Mouse (Mus musculus) embryonic facial prominence, embryonic 13.5 days (tissue): ENCODE results near the gene Drg1. TPM values are rescaled to one million over a fixed set of nuclear protein-coding genes. Genes with fewer than 3 reads are reported as not detected.

Experiments
- ATAC-seq: fragments of 200-750 bp; cut with Nextera tagmentation; 2 replicates; pipeline ENCODE4 v1.8.0; 2017; ENCODE audit warnings: low read depth; ENCODE audit not compliant: insufficient number of reproducible peaks, insufficient read depth, low FRiP score, low TSS enrichment
- H3K27ac ChIP-seq: fragments of 300-500 bp; sonication (generic); 2 replicates; pipeline ENCODE4 v1.5.1; 2015; ENCODE audit warnings: moderate library complexity, mild to moderate bottlenecking, inconsistent platforms
- H3K27me3 ChIP-seq: fragments of 300-500 bp; sonication (generic); 2 replicates; pipeline ENCODE4 v1.6.1; 2015; ENCODE audit warnings: mild to moderate bottlenecking, inconsistent platforms
- H3K36me3 ChIP-seq: fragments of 300-500 bp; sonication (generic); 2 replicates; pipeline ENCODE4 v1.6.1; 2015; ENCODE audit warnings: mild to moderate bottlenecking, inconsistent platforms
- H3K4me1 ChIP-seq: fragments of 300-500 bp; sonication (generic); 2 replicates; pipeline ENCODE4 v1.6.1; 2015; ENCODE audit warnings: inconsistent platforms
- H3K4me2 ChIP-seq: fragments of 300-500 bp; sonication (generic); 2 replicates; pipeline ENCODE4 v1.6.1; 2015; ENCODE audit warnings: moderate library complexity, mild to moderate bottlenecking, inconsistent platforms
- H3K4me3 ChIP-seq: fragments of 300-500 bp; sonication (generic); 2 replicates; pipeline ENCODE4 v1.5.1; 2015; ENCODE audit warnings: mild to moderate bottlenecking, inconsistent platforms
- H3K9ac ChIP-seq: fragments of 300-500 bp; sonication (generic); 2 replicates; pipeline ENCODE4 v1.6.1; 2015; ENCODE audit warnings: mild to moderate bottlenecking, inconsistent platforms
- H3K9me3 ChIP-seq: fragments of 300-500 bp; sonication (generic); 2 replicates; pipeline ENCODE4 v1.6.1; 2016; ENCODE audit warnings: inconsistent platforms
- WGBS: fragments of 180-500 bp; shearing (Covaris S2); methylation state at CpG from one replicate; pipeline ENCODE4 v1.1.7; 2015; ENCODE audit warnings: mixed read lengths; 5-methylcytosine and 5-hydroxymethylcytosine counted together
- polyA plus RNA-seq: library from polyadenylated mRNA; unstranded; fragments of >200 nt; fragmentation: Nextera tagmentation; extraction: Ambion mirVana; gene quantifications from 2 replicates; pipeline ENCODE4 v1.2.1, GENCODE M21; 2015

Gene Drg1
- polyA plus RNA-seq, 1 experiment from 2014 or later: 214 TPM

DNA sequence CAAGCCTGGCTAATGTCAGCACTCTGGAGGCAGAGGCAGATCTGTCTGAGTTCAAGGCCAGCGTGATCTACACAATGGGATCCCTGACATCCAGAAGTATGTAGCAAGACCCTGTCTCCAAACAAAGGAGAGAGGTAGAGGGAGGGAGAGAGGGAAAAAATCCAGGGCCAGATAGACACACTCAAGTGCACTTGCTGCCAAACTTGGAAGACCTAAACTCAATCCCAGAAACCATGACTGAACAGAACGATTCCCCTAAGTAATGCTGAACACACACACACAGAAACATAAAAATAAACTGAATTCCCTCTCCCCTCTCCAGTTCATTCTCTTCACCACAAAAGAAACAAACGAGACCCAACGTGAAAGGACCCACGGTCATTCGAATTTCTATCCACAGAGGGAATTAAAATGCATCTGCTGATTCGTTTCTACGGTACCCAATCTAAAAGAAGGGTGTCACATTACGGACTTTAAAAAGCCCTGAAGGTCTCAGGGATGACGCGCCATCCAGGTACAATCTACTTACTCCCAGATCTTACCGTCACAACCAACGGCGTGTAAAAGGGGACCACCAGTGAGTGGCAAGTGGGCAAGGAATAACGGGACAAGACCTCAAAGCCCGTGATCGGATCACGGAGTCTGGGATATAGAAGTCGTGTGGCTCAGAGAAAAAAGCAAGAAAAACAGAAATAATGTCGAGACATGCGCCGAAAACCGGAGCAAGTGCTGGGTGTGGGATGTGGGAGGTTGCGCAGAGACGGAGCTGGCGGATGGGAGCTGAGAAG is 730 bp downstream of the Drg1 start:
- Histone ChIP-seq H3K4me1 (peaks cover 13% of the 10 kb centered on the region), H3K9me3 (no peaks in the 10 kb centered on the region), H3K27me3 (no peaks in the 10 kb centered on the region), H3K27ac (peak overlapping the region; percentile 98), H3K9ac (peak overlapping the region; percentile 99), H3K4me2 (peak overlapping the region; percentile 67), H3K4me3 (peak overlapping the region; percentile 89), H3K36me3 (peaks cover 35% of the 10 kb centered on the region)
- WGBS: 1% methylated on average over 26 of the region's 26 CpGs
- ATAC-seq: no peak

DNA sequence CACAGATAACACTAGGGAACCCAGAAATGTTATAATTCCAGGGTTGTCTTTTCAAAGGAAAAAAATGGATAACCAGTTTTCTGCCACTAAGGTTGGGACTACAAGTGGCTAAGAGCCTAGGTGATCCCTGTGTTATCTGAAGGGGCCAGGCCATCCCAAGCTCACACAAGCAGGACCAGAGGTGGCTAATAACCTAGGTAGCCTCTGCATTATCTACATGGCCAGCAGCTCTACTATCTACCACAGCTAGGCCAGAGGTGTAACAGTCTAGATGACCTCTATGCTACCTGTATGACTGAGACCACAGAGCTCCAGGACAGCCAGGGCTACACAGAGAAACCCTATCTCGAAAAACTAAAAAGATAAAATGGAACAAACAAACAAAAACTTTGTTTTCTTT is 6.7 kb downstream of the Drg1 start:
- Histone ChIP-seq H3K27me3 (no peaks in the 10 kb centered on the region), H3K27ac (no peak overlapping the region), H3K9me3 (no peaks in the 10 kb centered on the region), H3K4me3 (no peak overlapping the region), H3K4me1 (peaks cover 6% of the 10 kb centered on the region), H3K9ac (no peak overlapping the region), H3K36me3 (peaks cover 89% of the 10 kb centered on the region), H3K4me2 (no peak overlapping the region)
- no peak for ATAC-seq
- WGBS: 91% methylated on average over 1 of the region's 1 CpGs

- ATAC-seq: no peak
- Histone ChIP-seq H3K9ac (no peak overlapping the region), H3K4me1 (no peaks in the 10 kb centered on the region), H3K4me3 (no peak overlapping the region), H3K4me2 (no peak overlapping the region), H3K27ac (no peak overlapping the region), H3K36me3 (peaks cover 95% of the 10 kb centered on the region), H3K9me3 (no peaks in the 10 kb centered on the region), H3K27me3 (no peaks in the 10 kb centered on the region)
- WGBS: 94% methylated on average over 2 of the region's 2 CpGs
Measured at GRCm38 (mm10) chr11:3247387-3247786, 18.8 kb downstream of the Drg1 start.

DNA sequence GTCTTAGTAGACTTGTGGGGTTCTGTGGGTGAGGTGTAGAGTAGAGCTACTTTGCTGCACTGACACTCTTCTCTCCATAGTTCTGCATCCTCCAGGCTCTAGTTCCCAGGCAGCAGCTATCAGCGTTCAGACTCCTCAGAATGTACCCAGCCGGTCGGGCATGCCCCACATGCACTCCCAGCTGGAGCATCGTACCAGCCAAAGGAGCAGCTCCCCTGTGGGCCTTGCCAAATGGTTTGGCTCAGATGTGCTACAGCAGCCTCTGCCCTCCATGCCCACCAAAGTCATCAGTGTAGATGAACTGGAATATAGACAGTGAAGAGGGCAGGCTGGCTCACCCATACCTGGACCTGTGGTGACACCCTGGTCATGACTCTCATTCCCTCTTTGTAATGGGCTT is 22.4 kb downstream of the Drg1 start:
- peaks cover 95% of the 10 kb centered on the region for H3K36me3 ChIP-seq
- no peak overlapping the region for H3K9ac ChIP-seq

DNA sequence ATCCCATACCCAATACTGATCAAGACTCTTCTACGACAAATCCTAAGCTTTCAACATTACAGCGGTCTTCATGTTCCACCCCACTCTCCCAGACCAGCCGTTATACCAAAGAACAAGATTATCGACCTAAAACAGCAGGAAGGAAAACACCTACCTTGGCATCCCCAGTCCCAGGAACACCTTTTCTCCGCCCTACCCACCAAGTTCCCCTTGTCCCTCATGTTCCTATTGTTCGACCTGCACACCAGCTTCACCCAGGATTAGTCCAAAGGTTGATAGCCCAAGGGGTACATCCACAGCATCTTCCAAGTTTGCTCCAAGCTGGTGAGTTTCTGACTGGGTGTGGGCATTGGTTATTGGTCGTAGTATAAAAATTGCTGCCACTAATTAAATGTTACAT is 23.8 kb downstream of the Drg1 start:
- no peak for ATAC-seq
- no peak overlapping the region for H3K9ac ChIP-seq
- no peak overlapping the region for H3K4me3 ChIP-seq
- 94% methylated on average over 7 of the region's 7 CpGs for WGBS
- no peak overlapping the region for H3K4me2 ChIP-seq
- H3K9me3 ChIP-seq: peaks cover 7% of the 10 kb centered on the region; the same call in 1 of the 2 replicates
- H3K27ac ChIP-seq: no peak overlapping the region
- no peaks in the 10 kb centered on the region for H3K4me1 ChIP-seq
- H3K36me3 ChIP-seq: peaks cover 96% of the 10 kb centered on the region
- no peaks in the 10 kb centered on the region for H3K27me3 ChIP-seq

More for the DNA sequence above, 22.4 kb downstream of the Drg1 start:
- Histone ChIP-seq H3K27ac (no peak overlapping the region), H3K27me3 (no peaks in the 10 kb centered on the region), H3K4me2 (no peak overlapping the region), H3K4me1 (no peaks in the 10 kb centered on the region), H3K9me3 (peaks cover 7% of the 10 kb centered on the region; the same call in 1 of the 2 replicates), H3K4me3 (no peak overlapping the region)
- 90% methylated on average over 4 of the region's 4 CpGs for WGBS
- ATAC-seq: no peak

DNA sequence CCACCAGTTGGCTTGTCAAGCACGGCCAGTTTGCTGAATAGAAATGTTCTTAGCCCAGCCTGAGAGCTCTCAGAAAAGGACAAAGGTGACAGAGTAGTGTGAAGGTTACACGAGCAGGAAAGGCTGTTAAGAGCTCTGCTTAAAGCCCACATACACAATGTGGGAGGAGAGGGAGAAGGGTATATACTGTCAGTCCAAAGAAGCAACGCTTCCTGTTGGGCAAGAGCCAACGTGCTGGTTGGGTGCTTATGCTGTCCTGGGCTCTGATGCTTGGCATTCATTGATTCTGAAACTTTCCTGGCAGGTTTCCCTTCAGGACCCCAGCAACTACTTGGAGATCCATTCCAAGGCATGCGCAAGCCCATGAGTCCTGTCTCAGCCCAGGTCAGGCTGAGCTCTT is 30.9 kb downstream of the Drg1 start:
- no peak overlapping the region for H3K4me3 ChIP-seq
- H3K4me2 ChIP-seq: no peak overlapping the region
- H3K27me3 ChIP-seq: no peaks in the 10 kb centered on the region
- no peak overlapping the region for H3K9ac ChIP-seq
- no peaks in the 10 kb centered on the region for H3K9me3 ChIP-seq
- ATAC-seq: no peak
- H3K36me3 ChIP-seq: peaks cover 95% of the 10 kb centered on the region
- no peak overlapping the region for H3K27ac ChIP-seq
- H3K4me1 ChIP-seq: no peaks in the 10 kb centered on the region
- whole genome bisulfite sequencing: 91% methylated on average over 5 of the region's 5 CpGs

DNA sequence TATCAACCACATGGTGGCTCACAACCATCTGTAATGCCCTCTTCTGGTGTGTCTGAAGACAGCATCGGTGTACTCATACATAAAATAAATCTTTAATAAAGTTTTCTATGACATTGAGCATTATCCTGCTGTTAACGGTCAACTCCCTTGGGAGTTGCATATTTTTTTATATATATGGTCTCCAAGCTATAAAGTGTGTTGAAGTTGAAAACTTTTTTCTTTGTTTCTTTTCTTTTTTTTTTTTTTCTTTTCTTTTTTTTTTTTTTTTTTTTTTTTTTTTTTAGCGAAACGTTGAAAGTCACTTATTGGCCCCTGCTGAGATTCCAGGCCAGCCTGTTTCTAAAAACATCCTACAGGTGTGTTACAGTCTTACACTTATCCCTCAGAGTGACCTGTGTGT is 32.5 kb downstream of the Drg1 start:
- no peaks in the 10 kb centered on the region for H3K27me3 ChIP-seq
- ATAC-seq: no peak
- H3K9ac ChIP-seq: no peak overlapping the region
- no peaks in the 10 kb centered on the region for H3K4me1 ChIP-seq
- H3K4me3 ChIP-seq: no peak overlapping the region
- no peaks in the 10 kb centered on the region for H3K9me3 ChIP-seq
- WGBS: 94% methylated on average over 4 of the region's 4 CpGs
- no peak overlapping the region for H3K4me2 ChIP-seq
- H3K27ac ChIP-seq: no peak overlapping the region
- peaks cover 93% of the 10 kb centered on the region for H3K36me3 ChIP-seq

- ATAC-seq: no peak
- Histone ChIP-seq H3K36me3 (peaks cover 89% of the 10 kb centered on the region), H3K27ac (no peak overlapping the region), H3K9me3 (no peaks in the 10 kb centered on the region), H3K4me3 (no peak overlapping the region), H3K9ac (no peak overlapping the region), H3K4me2 (no peak overlapping the region), H3K4me1 (no peaks in the 10 kb centered on the region), H3K27me3 (no peaks in the 10 kb centered on the region)
- WGBS: 90% methylated on average over 3 of the region's 3 CpGs
Measured at GRCm38 (mm10) chr11:3232248-3232647, 34.0 kb downstream of the Drg1 start.

- Histone ChIP-seq H3K4me1 (no peaks in the 10 kb centered on the region), H3K9me3 (no peaks in the 10 kb centered on the region), H3K27me3 (no peaks in the 10 kb centered on the region), H3K4me2 (no peak overlapping the region), H3K4me3 (no peak overlapping the region), H3K9ac (no peak overlapping the region), H3K36me3 (peaks cover 90% of the 10 kb centered on the region), H3K27ac (no peak overlapping the region)
- 98% methylated on average over 3 of the region's 3 CpGs for WGBS
- ATAC-seq: no peak
Measured at GRCm38 (mm10) chr11:3227113-3227512, 39.1 kb downstream of the Drg1 start.

GRCm38 (mm10) chr11:3223105-3223504 is 43.1 kb downstream of the Drg1 start:
- no peaks in the 10 kb centered on the region for H3K4me1 ChIP-seq
- H3K4me3 ChIP-seq: no peak overlapping the region
- H3K9ac ChIP-seq: no peak overlapping the region
- 55% methylated on average over 5 of the region's 5 CpGs for WGBS
- H3K4me2 ChIP-seq: no peak overlapping the region
- peaks cover 86% of the 10 kb centered on the region for H3K36me3 ChIP-seq
- no peak for ATAC-seq
- H3K9me3 ChIP-seq: no peaks in the 10 kb centered on the region
- no peak overlapping the region for H3K27ac ChIP-seq
- H3K27me3 ChIP-seq: no peaks in the 10 kb centered on the region

DNA sequence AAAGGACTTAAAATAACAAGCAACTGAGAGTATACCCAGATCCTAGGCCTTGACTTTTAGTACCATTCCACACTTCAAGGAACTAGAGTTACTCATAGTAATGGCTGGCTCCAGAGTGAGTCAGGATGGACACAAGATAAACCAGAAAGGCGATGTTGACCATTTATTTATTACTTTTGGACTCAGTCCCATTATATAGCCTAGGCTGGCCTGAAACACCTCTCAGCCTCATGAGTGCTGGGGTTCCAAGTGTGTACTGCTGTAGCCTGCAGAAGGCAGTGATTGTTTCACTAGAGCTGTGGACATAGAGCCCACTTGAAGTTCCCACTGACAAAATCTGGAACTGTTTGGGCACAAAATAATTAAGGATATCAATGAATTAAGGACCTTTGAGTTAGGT is 53.7 kb downstream of the Drg1 start:
- no peak for ATAC-seq
- H3K4me1 ChIP-seq: no peaks in the 10 kb centered on the region
- no peaks in the 10 kb centered on the region for H3K27me3 ChIP-seq
- H3K4me3 ChIP-seq: no peak overlapping the region
- peaks cover 82% of the 10 kb centered on the region for H3K36me3 ChIP-seq
- H3K27ac ChIP-seq: no peak overlapping the region
- H3K9me3 ChIP-seq: no peaks in the 10 kb centered on the region
- 98% methylated on average over 1 of the region's 1 CpGs for WGBS
- H3K9ac ChIP-seq: no peak overlapping the region
- H3K4me2 ChIP-seq: no peak overlapping the region

DNA sequence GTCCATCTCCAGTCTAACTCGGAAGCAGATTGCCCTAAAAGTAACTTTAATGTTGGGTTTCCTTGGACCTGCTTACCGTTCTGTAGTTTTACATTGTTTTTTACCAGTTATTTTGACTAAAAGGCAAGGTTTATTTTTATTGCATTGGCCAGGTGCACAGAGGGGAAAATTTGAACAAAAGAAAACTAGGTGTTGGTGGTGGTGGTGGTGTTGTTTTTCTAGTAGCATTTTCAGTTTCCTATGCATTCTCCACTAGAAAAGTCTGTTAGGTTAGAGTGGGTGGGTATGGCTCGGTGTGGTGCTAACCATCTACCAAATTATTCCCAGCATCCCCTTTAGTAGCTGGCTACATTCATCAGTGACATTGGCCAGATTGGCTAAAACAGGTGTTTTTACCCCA is 59.4 kb downstream of the Drg1 start:
- H3K4me3 ChIP-seq: no peak overlapping the region
- no peaks in the 10 kb centered on the region for H3K9me3 ChIP-seq
- H3K9ac ChIP-seq: no peak overlapping the region
- peaks cover 62% of the 10 kb centered on the region for H3K36me3 ChIP-seq
- ATAC-seq: no peak
- no peak overlapping the region for H3K4me2 ChIP-seq
- H3K27ac ChIP-seq: no peak overlapping the region
- peaks cover 7% of the 10 kb centered on the region for H3K4me1 ChIP-seq
- H3K27me3 ChIP-seq: no peaks in the 10 kb centered on the region
- 91% methylated on average over 3 of the region's 3 CpGs for WGBS
